Mouse (Mus musculus) spleen, adult 2 months (tissue): ENCODE measurements around the gene Otop1.

Source experiments
- CTCF ChIP-seq: fragments of 200-500 bp; IDR thresholded peaks from 2 replicates; pipeline ENCODE4 v1.5.1; 2011; ENCODE audit warnings: mild to moderate bottlenecking, inconsistent platforms; ENCODE audit not compliant: insufficient read depth, insufficient read length, insufficient replicate concordance; ENCODE audit errors: extremely low read depth
- POLR2A ChIP-seq: fragments of 200-500 bp; IDR thresholded peaks from 2 replicates; pipeline ENCODE4 v1.6.1; 2011; ENCODE audit warnings: low read depth, low read length, inconsistent platforms

DNA sequence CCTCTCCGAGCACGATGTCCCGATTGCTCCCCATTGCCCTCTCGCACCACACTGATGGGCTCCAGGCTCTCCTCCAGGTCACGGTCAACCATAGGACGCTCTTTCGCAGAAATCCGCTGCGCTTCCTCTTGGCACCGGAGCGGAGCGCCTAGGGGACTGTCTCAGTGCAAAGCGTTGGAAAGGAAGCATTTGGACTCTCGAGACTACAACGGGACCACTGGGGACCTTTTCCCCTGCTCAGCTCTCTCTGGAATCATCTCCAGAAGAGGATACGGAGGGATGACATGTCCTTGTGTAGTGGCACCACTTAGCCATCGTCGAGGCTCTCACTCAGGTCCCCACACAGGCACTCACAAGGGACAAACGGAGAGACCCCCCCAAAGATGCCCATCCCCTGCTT is 679 bp downstream of the Otop1 start:
- TF ChIP-seq POLR2A (no peak), CTCF (no peak)
